Mouse (Mus musculus) stomach, postnatal 0 days (tissue): ENCODE results near the gene Cinp. TPM values are rescaled to one million over a fixed set of nuclear protein-coding genes. Genes with fewer than 3 reads are reported as not detected.
"Not testable (repeated sequence)": the region's sequence is repeated elsewhere in the genome, so short reads cannot be mapped to it uniquely, and the experiment has no call there.

Experiments used
- ATAC-seq: fragments of 200-750 bp; cut with Nextera tagmentation; 2 replicates; pipeline ENCODE4 v1.8.0; 2017; ENCODE audit not compliant: low FRiP score, low TSS enrichment
- DNase-seq: peaks from one replicate; pipeline ENCODE4 v3.0.0-alpha.2; 2016; ENCODE audit warnings: low spot score
- H3K27ac ChIP-seq: fragments of 300-500 bp; sonication (generic); replicated peaks from 2 replicates; pipeline ENCODE4 v1.5.1; 2014; ENCODE audit warnings: mild to moderate bottlenecking, control low read depth
- H3K27me3 ChIP-seq: fragments of 300-500 bp; sonication (generic); 2 replicates; pipeline ENCODE4 v1.6.1; 2014; ENCODE audit warnings: low read length; ENCODE audit not compliant: control insufficient read depth, insufficient read depth
- H3K36me3 ChIP-seq: fragments of 300-500 bp; sonication (generic); 2 replicates; pipeline ENCODE4 v1.6.1; 2014; ENCODE audit warnings: low read length, mixed read lengths; ENCODE audit not compliant: control insufficient read depth, insufficient read depth
- H3K4me1 ChIP-seq: fragments of 300-500 bp; sonication (generic); replicated peaks from 2 replicates; pipeline ENCODE4 v1.6.1; 2014; ENCODE audit warnings: antibody characterized with exemption; ENCODE audit not compliant: control insufficient read depth, insufficient read depth
- H3K4me2 ChIP-seq: fragments of 300-500 bp; sonication (generic); replicated peaks from 2 replicates; pipeline ENCODE4 v1.6.1; 2014; ENCODE audit warnings: low read depth, mild to moderate bottlenecking, control low read depth, moderate library complexity
- H3K4me3 ChIP-seq: fragments of 300-500 bp; sonication (generic); 2 replicates; pipeline ENCODE4 v1.5.1; 2014; ENCODE audit warnings: low read depth, low read length, control low read depth
- H3K9ac ChIP-seq: fragments of 300-500 bp; sonication (generic); 2 replicates; pipeline ENCODE4 v1.6.1; 2014; ENCODE audit warnings: mild to moderate bottlenecking, low read length, control low read depth, mixed read lengths
- H3K9me3 ChIP-seq: fragments of 300-500 bp; sonication (generic); 2 replicates; pipeline ENCODE4 v1.6.1; 2016; ENCODE audit warnings: low read length; ENCODE audit not compliant: control insufficient read depth
- CTCF ChIP-seq: IDR thresholded peaks from 2 replicates; pipeline ENCODE4 v1.5.1; 2016; ENCODE audit warnings: antibody characterized with exemption, low read depth, mild to moderate bottlenecking, moderate library complexity
- EP300 ChIP-seq: optimal IDR thresholded peaks from 2 replicates; pipeline ENCODE3; 2016; ENCODE audit warnings: antibody characterized with exemption
- WGBS: fragments of 180-500 bp; shearing (Covaris S2); extraction: QIAGEN DNeasy Blood & Tissue Kit; methylation state at CpG from one replicate; pipeline ENCODE4 v1.1.7; 2014; 5-methylcytosine and 5-hydroxymethylcytosine counted together
- polyA plus RNA-seq: library from polyadenylated mRNA; unstranded; fragments of >200 nt; fragmentation: Nextera tagmentation; extraction: Ambion mirVana; gene quantifications from 2 replicates; pipeline ENCODE4 v1.2.1, GENCODE M21; 2015

The Cinp gene
- polyA plus RNA-seq, 1 experiment from 2014 or later = 42.5 TPM

DNA sequence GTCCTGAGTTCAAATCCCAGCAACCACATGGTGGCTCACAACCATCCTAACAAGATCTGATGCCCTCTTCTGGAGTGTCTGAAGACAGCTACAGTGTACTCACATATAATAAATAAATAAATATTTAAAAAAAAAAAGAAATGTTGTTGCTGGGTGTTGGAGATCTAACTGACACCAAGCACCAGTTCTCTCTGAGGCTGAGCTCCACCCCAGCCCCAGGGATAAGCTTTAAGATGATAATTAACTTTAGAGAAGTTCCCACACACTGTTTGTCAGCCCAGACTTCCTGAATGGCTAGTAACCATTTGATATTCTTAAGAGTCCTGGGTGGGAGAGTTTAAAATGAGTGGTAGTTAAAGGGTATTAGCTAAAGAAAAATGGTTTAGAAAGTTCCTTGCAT, 28.7 kb downstream of the Cinp start:
- DNase-seq (no peak), ATAC-seq (no peak)
- no peaks in the 10 kb centered on the region for H3K27me3 ChIP-seq
- H3K36me3 ChIP-seq = peaks cover 7% of the 10 kb centered on the region
- H3K9ac ChIP-seq = no peak overlapping the region
- H3K4me3 ChIP-seq = no peak overlapping the region
- no peaks in the 10 kb centered on the region for H3K4me1 ChIP-seq
- H3K9me3 ChIP-seq = no peaks in the 10 kb centered on the region
- TF ChIP-seq CTCF = no peak
- no peak for TF ChIP-seq EP300
- no peak overlapping the region for H3K4me2 ChIP-seq
- no peak overlapping the region for H3K27ac ChIP-seq

DNA sequence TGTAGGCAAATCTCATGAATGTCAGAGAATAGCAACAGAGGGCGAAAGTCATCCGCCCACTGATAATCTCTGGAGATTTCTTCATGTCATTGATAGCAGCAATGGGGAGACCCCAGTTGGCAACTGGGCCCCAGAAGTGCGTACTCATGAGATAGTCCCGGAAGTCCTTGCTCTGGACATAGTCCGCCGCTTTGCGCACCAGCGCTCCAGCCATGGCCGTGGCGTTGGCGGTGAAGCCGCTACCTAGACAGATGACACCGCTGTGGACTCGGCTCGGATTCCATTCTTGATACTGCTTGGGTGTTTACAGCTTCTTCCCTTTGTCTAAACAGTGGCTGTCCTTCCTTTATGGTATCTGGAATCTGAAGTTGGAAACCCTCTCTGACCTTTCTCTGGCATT, 30.3 kb downstream of the Cinp start:
- H3K9me3 ChIP-seq, ATAC-seq, H3K36me3 ChIP-seq, H3K27me3 ChIP-seq, H3K27ac ChIP-seq, H3K4me3 ChIP-seq, H3K4me1 ChIP-seq, H3K4me2 ChIP-seq, DNase-seq, H3K9ac ChIP-seq: not testable (repeated sequence)
- WGBS = 93% methylated on average over 15 of the region's 15 CpGs

- WGBS = 89% methylated on average over 7 of the region's 7 CpGs
- no peak for ATAC-seq
These were observed 31.7 kb downstream of the Cinp start for GRCm38 (mm10) chr12:110857196-110857595.

GRCm38 (mm10) chr12:110854786-110855737, 33.9 kb downstream of the Cinp start:
- 80% methylated on average over 32 of the region's 32 CpGs for WGBS
- peaks cover 4% of the 10 kb centered on the region; the same call in 1 of the 2 replicates for H3K36me3 ChIP-seq
- no peak overlapping the region for H3K27ac ChIP-seq
- TF ChIP-seq EP300 (no peak), CTCF (no peak)
- ATAC-seq (no peak), DNase-seq (no peak)
- no peak overlapping the region for H3K4me3 ChIP-seq
- no peaks in the 10 kb centered on the region for H3K9me3 ChIP-seq
- H3K4me1 ChIP-seq = no peaks in the 10 kb centered on the region; the same call in 1 of the 2 replicates
- no peak overlapping the region for H3K4me2 ChIP-seq
- no peak overlapping the region for H3K9ac ChIP-seq
- no peaks in the 10 kb centered on the region for H3K27me3 ChIP-seq

More at GRCm38 (mm10) chr12:110857196-110857595, 31.7 kb downstream of the Cinp start:
- no peak for DNase-seq
- Histone ChIP-seq H3K27ac (no peak overlapping the region), H3K9ac (no peak overlapping the region), H3K4me2 (no peak overlapping the region), H3K9me3 (no peaks in the 10 kb centered on the region), H3K4me1 (no peaks in the 10 kb centered on the region), H3K36me3 (peaks cover 4% of the 10 kb centered on the region; the same call in 1 of the 2 replicates), H3K4me3 (no peak overlapping the region), H3K27me3 (no peaks in the 10 kb centered on the region)
- TF ChIP-seq CTCF (no peak), EP300 (no peak)

GRCm38 (mm10) chr12:110851923-110852322, 37.0 kb downstream of the Cinp start:
- Histone ChIP-seq H3K4me2 (no peak overlapping the region), H3K4me3 (no peak overlapping the region), H3K36me3 (no peaks in the 10 kb centered on the region; the same call in 1 of the 2 replicates), H3K4me1 (peaks cover 2% of the 10 kb centered on the region; the same call in 1 of the 2 replicates), H3K27ac (no peak overlapping the region), H3K9me3 (no peaks in the 10 kb centered on the region), H3K27me3 (no peaks in the 10 kb centered on the region), H3K9ac (no peak overlapping the region)
- no peak for ATAC-seq
- 68% methylated on average over 1 of the region's 1 CpGs for WGBS
- DNase-seq = no peak
- TF ChIP-seq EP300 (no peak), CTCF (no peak)

DNA sequence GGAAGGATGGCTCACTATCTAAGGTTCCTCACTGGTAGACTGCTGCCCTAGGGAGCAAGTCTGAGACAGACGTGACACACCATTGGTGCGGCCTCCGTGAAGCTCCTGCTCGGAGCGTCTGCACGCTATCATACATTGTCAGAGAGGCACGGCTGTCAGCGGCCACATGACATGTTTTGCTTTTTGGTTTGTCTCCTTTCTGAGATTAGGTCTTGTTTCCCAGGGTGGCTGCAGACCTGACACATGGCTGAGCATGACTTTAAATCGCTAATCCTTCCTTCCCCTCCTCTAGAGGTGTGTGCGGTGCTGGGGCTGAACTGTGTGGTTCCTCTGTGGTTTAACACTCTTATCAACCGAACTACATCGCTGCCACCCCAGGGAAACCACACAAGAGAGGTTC, 37.5 kb downstream of the Cinp start:
- no peak for DNase-seq
- ATAC-seq = no peak
- H3K9ac ChIP-seq = no peak overlapping the region; the same call in 1 of the 2 replicates
- peaks cover 2% of the 10 kb centered on the region; the same call in 1 of the 2 replicates for H3K4me1 ChIP-seq
- H3K4me2 ChIP-seq = peak overlapping the region; percentile 75
- 76% methylated on average over 12 of the region's 12 CpGs for WGBS
- H3K9me3 ChIP-seq = no peaks in the 10 kb centered on the region
- H3K36me3 ChIP-seq = no peaks in the 10 kb centered on the region; the same call in 1 of the 2 replicates
- no peak for TF ChIP-seq EP300
- TF ChIP-seq CTCF = no peak
- H3K4me3 ChIP-seq = peak overlapping the region; percentile 83
- H3K27me3 ChIP-seq = no peaks in the 10 kb centered on the region
- H3K27ac ChIP-seq = 0 out of 2 replicates have a peak overlapping the region, but pooled peaks have one; percentile 92
